Mouse (Mus musculus) MEL (cell line): Measurements from ENCODE around the gene Prpsap1. TPM values are rescaled to one million over a fixed set of nuclear protein-coding genes. Genes with fewer than 3 reads are reported as not detected.

Experiments used
- DNase-seq: peaks from one replicate; pipeline ENCODE4 v3.0.0; 2011; ENCODE audit warnings: low read depth, low spot score
- H3K27ac ChIP-seq: 2 replicates; pipeline ENCODE4 v1.5.1; 2012; ENCODE audit warnings: low read depth, mild to moderate bottlenecking, control low read depth, low read length, moderate library complexity; ENCODE audit not compliant: control insufficient read depth
- H3K27me3 ChIP-seq, 2 experiments: fragments of 150-350 bp in 1 of 2; sonication (generic) in 1 of 2; 2 replicates each; pipeline ENCODE4 v1.6.1; 2012; ENCODE audit warnings: low read length in 2 of 2, mild to moderate bottlenecking in 2 of 2, improper control_type of control experiment in 1 of 2, moderate library complexity in 1 of 2; ENCODE audit not compliant: insufficient read depth in 2 of 2, control insufficient read depth in 1 of 2
- H3K36me3 ChIP-seq, 2 experiments: 2 replicates each; pipeline ENCODE4 v1.6.1; 2012 to 2014; ENCODE audit warnings: low read length in 2 of 2, improper control_type of control experiment in 1 of 2, inconsistent platforms in 1 of 2, mild to moderate bottlenecking in 1 of 2; ENCODE audit not compliant: insufficient read depth in 2 of 2, control insufficient read depth in 1 of 2
- H3K4me1 ChIP-seq, 2 experiments: fragments of 150-350 bp in 1 of 2; sonication (generic) in 1 of 2; 2 replicates each; pipeline ENCODE4 v1.6.1; 2012; ENCODE audit warnings: low read length in 2 of 2, improper control_type of control experiment in 1 of 2, mild to moderate bottlenecking in 1 of 2; ENCODE audit not compliant: insufficient read depth in 2 of 2, control insufficient read depth in 1 of 2
- H3K4me3 ChIP-seq, 2 experiments: fragments of 150-350 bp in 1 of 2; sonication (generic) in 1 of 2; 2 replicates each; pipeline ENCODE4 v1.5.1; 2012; ENCODE audit warnings: low read depth in 2 of 2, low read length in 2 of 2, mild to moderate bottlenecking in 2 of 2, moderate library complexity in 2 of 2, control low read depth in 1 of 2, improper control_type of control experiment in 1 of 2; ENCODE audit not compliant: control insufficient read depth in 1 of 2, insufficient read depth in 1 of 2
- H3K79me2 ChIP-seq: 2 replicates; pipeline ENCODE4 v1.6.1; 2012; ENCODE audit warnings: mild to moderate bottlenecking, low read length, moderate library complexity; ENCODE audit not compliant: control insufficient read depth, poor library complexity, insufficient read depth
- H3K9ac ChIP-seq: 2 replicates; pipeline ENCODE4 v1.6.1; 2012; ENCODE audit warnings: low read depth, mild to moderate bottlenecking, control low read depth, low read length, moderate library complexity; ENCODE audit not compliant: control insufficient read depth, poor library complexity, severe bottlenecking
- H3K9me3 ChIP-seq: fragments of 150-350 bp; sonication (generic); replicated peaks from 2 replicates; pipeline ENCODE4 v1.6.1; 2012; ENCODE audit warnings: mild to moderate bottlenecking, low read length, improper control_type of control experiment, moderate library complexity; ENCODE audit not compliant: insufficient read depth
- E2F4 ChIP-seq: IDR thresholded peaks from 2 replicates; pipeline ENCODE4 v1.6.1; 2011; ENCODE audit warnings: low read depth, low read length, improper control_type of control experiment, borderline replicate concordance
- ELF1 ChIP-seq: IDR thresholded peaks from 2 replicates; pipeline ENCODE4 v1.6.1; 2014; ENCODE audit warnings: low read depth, mild to moderate bottlenecking, inconsistent platforms, low read length, improper control_type of control experiment, moderate library complexity
- EP300 ChIP-seq, 2 experiments: IDR thresholded peaks; 2 replicates each; pipeline ENCODE4 v1.6.1; 2011; ENCODE audit warnings: improper control_type of control experiment in 2 of 2, low read length in 2 of 2, low read depth in 1 of 2, mild to moderate bottlenecking in 1 of 2
- MAFK ChIP-seq: IDR thresholded peaks from 2 replicates; pipeline ENCODE4 v1.6.1; 2011; ENCODE audit warnings: low read depth, mild to moderate bottlenecking, low read length, improper control_type of control experiment, borderline replicate concordance
- MAX ChIP-seq: IDR thresholded peaks from 2 replicates; pipeline ENCODE4 v1.6.1; 2011; ENCODE audit warnings: low read length, improper control_type of control experiment
- MAZ ChIP-seq: IDR thresholded peaks from 2 replicates; pipeline ENCODE4 v1.6.1; 2012; ENCODE audit warnings: low read depth, mild to moderate bottlenecking, inconsistent platforms, low read length, improper control_type of control experiment
- MEF2A ChIP-seq: IDR thresholded peaks from 2 replicates; pipeline ENCODE4 v1.6.1; 2014; ENCODE audit warnings: low read depth, mild to moderate bottlenecking, inconsistent platforms, low read length, improper control_type of control experiment; ENCODE audit not compliant: poor library complexity, insufficient replicate concordance, severe bottlenecking; ENCODE audit errors: extremely low read depth
- MXI1 ChIP-seq: IDR thresholded peaks from 2 replicates; pipeline ENCODE4 v1.6.1; 2011; ENCODE audit warnings: mild to moderate bottlenecking, low read depth, low read length, improper control_type of control experiment
- MYB ChIP-seq: IDR thresholded peaks from 2 replicates; pipeline ENCODE4 v1.6.1; 2011; ENCODE audit warnings: mild to moderate bottlenecking, low read depth, low read length, improper control_type of control experiment
- MYC ChIP-seq: IDR thresholded peaks from 2 replicates; pipeline ENCODE4 v1.6.1; 2011; ENCODE audit warnings: low read depth, mild to moderate bottlenecking, low read length, improper control_type of control experiment, moderate library complexity
- NELFE ChIP-seq: IDR thresholded peaks from 2 replicates; pipeline ENCODE4 v1.6.1; 2011; ENCODE audit warnings: low read depth, low read length, improper control_type of control experiment
- NRF1 ChIP-seq: IDR thresholded peaks from 2 replicates; pipeline ENCODE4 v1.6.1; 2014; ENCODE audit warnings: low read depth, mild to moderate bottlenecking, inconsistent platforms, low read length, improper control_type of control experiment, moderate library complexity; ENCODE audit not compliant: poor library complexity, insufficient read depth, severe bottlenecking
- POLR2AphosphoS2 ChIP-seq: IDR thresholded peaks from 2 replicates; pipeline ENCODE4 v1.6.1; 2011; ENCODE audit warnings: low read length, improper control_type of control experiment
- POLR2AphosphoS5 ChIP-seq: IDR thresholded peaks from 2 replicates; pipeline ENCODE4 v1.6.1; 2012; ENCODE audit warnings: low read depth, borderline replicate concordance, mild to moderate bottlenecking, inconsistent platforms, low read length, moderate library complexity, mixed read lengths
- RCOR1 ChIP-seq: IDR thresholded peaks from 2 replicates; pipeline ENCODE4 v1.6.1; 2012; ENCODE audit warnings: low read depth, mild to moderate bottlenecking, inconsistent platforms, low read length, improper control_type of control experiment
- TAL1 ChIP-seq: IDR thresholded peaks from 2 replicates; pipeline ENCODE4 v1.6.1; 2012; ENCODE audit warnings: mild to moderate bottlenecking, inconsistent platforms, low read length, moderate library complexity, mixed read lengths
- TCF12 ChIP-seq: IDR thresholded peaks from 2 replicates; pipeline ENCODE4 v1.6.1; 2014; ENCODE audit warnings: low read depth, mild to moderate bottlenecking, inconsistent platforms, low read length, improper control_type of control experiment, moderate library complexity
- USF1 ChIP-seq: IDR thresholded peaks from 2 replicates; pipeline ENCODE4 v1.6.1; 2014; ENCODE audit warnings: low read depth, mild to moderate bottlenecking, inconsistent platforms, low read length, improper control_type of control experiment, moderate library complexity
- USF2 ChIP-seq, 2 experiments: IDR thresholded peaks; 2 replicates each; pipeline ENCODE4 v1.6.1; 2011 to 2012; ENCODE audit warnings: improper control_type of control experiment in 2 of 2, low read length in 2 of 2, borderline replicate concordance in 1 of 2, inconsistent platforms in 1 of 2, low read depth in 1 of 2, mild to moderate bottlenecking in 1 of 2; ENCODE audit not compliant: insufficient read depth in 1 of 2
- ZC3H11A ChIP-seq: IDR thresholded peaks from 2 replicates; pipeline ENCODE4 v1.6.1; 2012; ENCODE audit warnings: low read depth, mild to moderate bottlenecking, inconsistent platforms, low read length, improper control_type of control experiment
- ZKSCAN1 ChIP-seq: IDR thresholded peaks from 2 replicates; pipeline ENCODE4 v1.6.1; 2012; ENCODE audit warnings: low read depth, mild to moderate bottlenecking, inconsistent platforms, low read length, improper control_type of control experiment, moderate library complexity
- polyA plus RNA-seq, 2 experiments: library from polyadenylated mRNA; stranded (reverse) in 1 of 2; unstranded in 1 of 2; fragments of >175 nt in 1 of 2; fragments of >200 nt in 1 of 2; gene quantifications; 2 replicates each; pipeline versions ENCODE4 v1.2.1 to v1.2.4; 2012; ENCODE audit warnings: low replicate concordance in 2 of 2, low read depth in 1 of 2; ENCODE audit not compliant: insufficient read length in 2 of 2, insufficient read depth in 1 of 2, missing spikeins in 1 of 2
- total RNA-seq: library from RNA; depleted of rRNA; stranded (reverse); fragments of 300-350 nt; gene quantifications from 2 replicates; pipeline ENCODE4 v1.2.3, GENCODE M21; 2012

Gene Prpsap1
- total and polyA plus RNA-seq, 3 experiments = 112 to 155 TPM; not detected in 1

- Histone ChIP-seq H3K79me2 (no peaks in the 10 kb centered on the region), H3K9me3 (no peaks in the 10 kb centered on the region), H3K9ac (no peak overlapping the region), H3K36me3 (peaks cover 0 to 2% of the 10 kb centered on the region in 2 experiments; a peak in 1 of 4 replicates), H3K4me1 (peaks cover 0 to 3% of the 10 kb centered on the region in 2 experiments; a peak in 2 of 4 replicates), H3K4me3 (no peak overlapping the region), H3K27me3 (no peaks in the 10 kb centered on the region), H3K27ac (no peak overlapping the region)
- DNase-seq = no peak
- no peak for TF ChIP-seq TAL1
- no peak for TF ChIP-seq ZC3H11A
- TF ChIP-seq USF2 (IDR thresholded peaks at IDR 0.05; ENCODE audit: borderline replicate concordance in 1 of 2, insufficient read depth in 1 of 2, low read depth in 1 of 2, low read length in 2 of 2) = no peak
- no peak for TF ChIP-seq EP300 (IDR thresholded peaks at IDR 0.05; ENCODE audit: low read depth in 1 of 2, low read length in 2 of 2)
- TF ChIP-seq USF1 = no peak
- no peak for TF ChIP-seq MYC
- no peak for TF ChIP-seq NELFE
These were observed 30.7 kb downstream of the Prpsap1 start for GRCm38 (mm10) chr11:116463338-116463737.

DNA sequence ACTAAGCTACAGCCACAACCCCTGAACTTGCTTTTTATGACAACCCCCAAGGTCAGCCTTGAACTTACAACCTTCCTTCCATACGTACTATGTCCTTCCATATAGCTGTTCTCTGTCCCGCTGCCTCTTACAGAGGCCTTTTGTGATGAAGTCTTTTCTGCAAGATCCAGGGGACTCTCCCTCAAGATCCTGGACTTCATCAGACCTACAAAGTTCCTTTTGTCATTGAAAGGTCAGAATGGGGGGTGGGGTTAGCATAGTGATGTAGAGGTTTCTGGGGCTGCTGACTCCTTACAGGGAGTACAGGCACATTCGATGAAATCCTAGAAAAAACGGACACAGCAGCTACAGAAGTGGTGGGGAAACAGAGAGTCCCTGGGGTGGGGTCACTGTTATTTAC, 34.2 kb downstream of the Prpsap1 start:
- Histone ChIP-seq H3K9me3 (no peaks in the 10 kb centered on the region), H3K9ac (no peak overlapping the region), H3K4me3 (no peak overlapping the region), H3K4me1 (peaks cover 0 to 3% of the 10 kb centered on the region in 2 experiments; a peak in 2 of 4 replicates), H3K27ac (no peak overlapping the region), H3K27me3 (no peaks in the 10 kb centered on the region), H3K36me3 (peaks cover 0 to 2% of the 10 kb centered on the region in 2 experiments; a peak in 1 of 4 replicates), H3K79me2 (no peaks in the 10 kb centered on the region)
- DNase-seq = no peak
- TF ChIP-seq MAX (no peak), NRF1 (no peak), E2F4 (no peak)

GRCm38 (mm10) chr11:116456234-116456633, 37.8 kb downstream of the Prpsap1 start:
- no peaks in the 10 kb centered on the region for H3K36me3 ChIP-seq
- no peak for TF ChIP-seq MAZ
- no peak for TF ChIP-seq ZC3H11A
- TF ChIP-seq POLR2AphosphoS5 = no peak
- TF ChIP-seq ELF1 = no peak
- no peak for TF ChIP-seq MAX
- TF ChIP-seq NELFE = no peak
- TF ChIP-seq ZKSCAN1 = no peak
- TF ChIP-seq TCF12 = no peak
- no peak for TF ChIP-seq MAFK
- TF ChIP-seq TAL1 = no peak
- no peak for TF ChIP-seq POLR2AphosphoS2
- no peak for TF ChIP-seq MYB
- TF ChIP-seq MEF2A = no peak
- no peak for TF ChIP-seq USF1
- no peak for TF ChIP-seq E2F4
- no peak for TF ChIP-seq RCOR1
- TF ChIP-seq MXI1 = no peak
- TF ChIP-seq, all 39 proteins: peak for 0
- H3K27me3 ChIP-seq = no peaks in the 10 kb centered on the region

More at GRCm38 (mm10) chr11:116456234-116456633, 37.8 kb downstream of the Prpsap1 start:
- H3K9me3 ChIP-seq = no peaks in the 10 kb centered on the region
- H3K9ac ChIP-seq = no peak overlapping the region
- no peak for DNase-seq
- no peaks in the 10 kb centered on the region for H3K4me1 ChIP-seq
- H3K79me2 ChIP-seq = no peaks in the 10 kb centered on the region
- H3K27ac ChIP-seq = no peak overlapping the region
- H3K4me3 ChIP-seq = no peak overlapping the region
